Comparison of ENCODE assay signal across 17 mouse cellular contexts in the genomic region with DNA sequence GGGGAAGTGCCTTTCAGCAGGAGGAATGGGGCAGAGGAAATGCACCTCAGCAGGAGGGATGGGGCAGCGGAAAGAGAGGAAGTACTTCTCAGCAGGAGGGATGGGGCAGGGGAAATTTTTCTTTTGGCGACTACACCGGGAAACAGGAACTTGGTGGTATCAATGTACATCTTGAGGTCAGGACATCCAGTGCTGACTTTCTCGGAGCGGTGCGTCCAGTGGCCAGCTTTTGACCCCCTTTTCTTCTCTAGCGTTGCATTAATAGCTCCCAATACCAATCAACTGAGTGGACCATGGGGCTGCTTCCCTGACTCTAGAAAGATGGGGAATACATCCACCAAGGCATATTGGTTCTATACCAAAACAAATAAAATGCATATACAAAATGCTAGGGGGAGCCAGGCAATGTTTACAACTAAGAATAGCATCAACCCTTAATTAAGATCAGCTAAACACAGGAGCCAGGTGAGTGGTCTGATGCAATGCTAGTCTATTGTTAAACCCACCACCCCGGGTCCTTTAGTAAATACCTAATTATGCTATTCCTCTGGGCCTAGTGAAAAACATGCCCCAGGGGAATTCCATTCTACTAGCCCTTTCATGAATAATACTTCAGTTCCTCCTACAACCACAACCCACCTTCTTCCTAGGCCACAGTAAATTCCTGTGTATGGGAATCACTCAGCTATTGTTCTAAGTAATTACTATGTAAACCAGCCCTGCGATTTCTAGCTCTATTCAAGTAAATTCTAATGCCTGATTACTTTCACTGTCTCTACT. TPM values are rescaled to one million over a fixed set of nuclear protein-coding genes. Genes with fewer than 3 reads are reported as not detected.
"Had no signal": no experiment of that assay in that cellular context is flagged by ENCODE, and none has a peak within 500 bp of the region (broad histone marks: within the 10 kb centered on the region; RNA-seq: fewer than 3 reads in every experiment).

No protein-coding gene starts in this region.

RNA-seq across cellular contexts. Expression of a gene that starts 8.7 kb away (rescaled TPM):
- total RNA-seq: heart, postnatal 10 days; heart, postnatal 14 days; heart, postnatal 25 days; heart, postnatal 36 days; heart, postnatal 4 days; hematopoietic stem cell, adult 5-6 weeks; hindbrain, postnatal 0 days; layer of hippocampus, adult 18-20 months; layer of hippocampus, adult 2 months; layer of hippocampus, adult 8-10 months; layer of hippocampus, postnatal 10 days; layer of hippocampus, postnatal 14 days; layer of hippocampus, postnatal 25 days; layer of hippocampus, postnatal 36 days; left cerebral cortex, adult 18-20 months; left cerebral cortex, adult 2 months; left cerebral cortex, adult 8-10 months had no signal

RNA-seq across cellular contexts. Expression of a gene that starts 18.9 kb away (rescaled TPM):
- total RNA-seq: heart, postnatal 10 days; heart, postnatal 14 days; heart, postnatal 25 days; heart, postnatal 36 days; heart, postnatal 4 days; hematopoietic stem cell, adult 5-6 weeks; hindbrain, postnatal 0 days; layer of hippocampus, adult 18-20 months; layer of hippocampus, adult 2 months; layer of hippocampus, adult 8-10 months; layer of hippocampus, postnatal 10 days; layer of hippocampus, postnatal 14 days; layer of hippocampus, postnatal 25 days; layer of hippocampus, postnatal 36 days; left cerebral cortex, adult 18-20 months; left cerebral cortex, adult 2 months; left cerebral cortex, adult 8-10 months had no signal
